Mouse (Mus musculus) heart, embryonic 16.5 days (tissue): ENCODE data around the gene Tbk1. TPM values are rescaled to one million over a fixed set of nuclear protein-coding genes. Genes with fewer than 3 reads are reported as not detected.

Experiments
- ATAC-seq: fragments of 200-750 bp; cut with Nextera tagmentation; replicated peaks from 2 replicates; pipeline ENCODE4 v1.8.0; 2017; ENCODE audit warnings: moderate number of reproducible peaks; ENCODE audit not compliant: insufficient read depth, low FRiP score; ENCODE audit errors: extremely low read depth
- H3K27ac ChIP-seq: fragments of 300-500 bp; sonication (generic); 2 replicates; pipeline ENCODE4 v1.5.1; 2014; ENCODE audit warnings: mild to moderate bottlenecking, low read length, control low read depth, moderate library complexity
- H3K27me3 ChIP-seq: fragments of 300-500 bp; sonication (generic); 2 replicates; pipeline ENCODE4 v1.6.1; 2014; ENCODE audit warnings: low read length, mixed read lengths; ENCODE audit not compliant: control insufficient read depth, insufficient read depth
- H3K36me3 ChIP-seq: fragments of 300-500 bp; sonication (generic); 2 replicates; pipeline ENCODE4 v1.6.1; 2014; ENCODE audit not compliant: control insufficient read depth, insufficient read depth
- H3K4me1 ChIP-seq: fragments of 300-500 bp; sonication (generic); 2 replicates; pipeline ENCODE4 v1.6.1; 2014; ENCODE audit warnings: low read length, mixed read lengths; ENCODE audit not compliant: control insufficient read depth, insufficient read depth
- H3K4me2 ChIP-seq: fragments of 300-500 bp; sonication (generic); 2 replicates; pipeline ENCODE4 v1.6.1; 2014; ENCODE audit warnings: low read depth, mild to moderate bottlenecking, control low read depth, low read length
- H3K4me3 ChIP-seq: fragments of 300-500 bp; sonication (generic); 2 replicates; pipeline ENCODE4 v1.5.1; 2014; ENCODE audit warnings: mild to moderate bottlenecking, control low read depth, low read length
- H3K9ac ChIP-seq: fragments of 300-500 bp; sonication (generic); 2 replicates; pipeline ENCODE4 v1.6.1; 2014; ENCODE audit warnings: low read length, control low read depth
- H3K9me3 ChIP-seq: fragments of 300-500 bp; sonication (generic); replicated peaks from 2 replicates; pipeline ENCODE4 v1.6.1; 2016; ENCODE audit warnings: low read length; ENCODE audit not compliant: control insufficient read depth
- WGBS: fragments of 180-500 bp; shearing (Covaris S2); extraction: QIAGEN DNeasy Blood & Tissue Kit; methylation state at CpG from one replicate; pipeline ENCODE4 v1.1.7; 2014; 5-methylcytosine and 5-hydroxymethylcytosine counted together
- polyA plus RNA-seq: library from polyadenylated mRNA; unstranded; fragments of >200 nt; fragmentation: Nextera tagmentation; extraction: Ambion mirVana; gene quantifications from 2 replicates; pipeline ENCODE4 v1.2.1, GENCODE M21; 2015

The Tbk1 gene
- polyA plus RNA-seq, 1 experiment from 2014 or later, result 27.9 TPM

DNA sequence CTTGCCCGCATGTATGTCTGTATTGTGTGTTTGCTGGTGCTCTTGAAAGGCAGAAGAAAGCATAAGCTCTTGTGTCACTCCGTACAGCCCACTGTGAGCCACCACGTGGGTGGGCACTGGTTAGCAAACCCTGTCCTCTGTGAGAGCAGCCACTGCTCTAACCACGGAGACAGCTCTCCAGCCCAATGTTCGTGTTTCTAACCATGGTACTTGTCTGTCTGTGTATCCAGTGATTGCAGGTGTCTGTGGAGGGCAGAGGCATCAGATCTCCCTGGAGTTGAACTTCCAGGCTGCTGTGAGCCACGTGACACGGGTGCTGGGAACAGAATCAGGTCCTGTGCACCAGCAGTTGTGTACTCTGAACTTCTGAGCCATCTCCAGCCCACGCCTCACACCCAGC lies 4.3 kb downstream of the Tbk1 start:
- no peak overlapping the region for H3K27ac ChIP-seq

DNA sequence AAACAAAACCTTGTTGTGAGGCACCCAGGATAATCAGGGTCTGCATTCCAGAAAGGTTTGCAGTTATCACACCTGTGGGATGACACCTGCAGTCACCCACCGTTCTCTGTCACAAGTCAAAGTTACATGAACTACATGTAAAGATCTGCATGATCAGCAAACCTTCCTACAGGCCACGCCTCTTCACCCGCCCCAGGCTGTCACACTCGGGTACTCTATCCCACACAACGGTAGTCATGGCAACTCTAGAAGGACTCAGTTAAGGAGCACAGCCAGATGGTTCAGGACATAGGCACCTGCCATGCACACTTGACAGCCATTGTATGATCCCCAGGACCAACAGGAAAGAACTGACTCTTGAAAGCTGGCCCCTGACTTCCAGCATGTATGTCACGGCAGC lies 5.2 kb downstream of the Tbk1 start:
- 78% methylated on average over 6 of the region's 6 CpGs for WGBS
- H3K36me3 ChIP-seq, result peaks cover 45% of the 10 kb centered on the region
- no peaks in the 10 kb centered on the region for H3K9me3 ChIP-seq

More for the DNA sequence above, 4.3 kb downstream of the Tbk1 start:
- WGBS, result 90% methylated on average over 8 of the region's 8 CpGs
- Histone ChIP-seq H3K4me3 (no peak overlapping the region), H3K4me2 (no peak overlapping the region), H3K36me3 (peaks cover 45% of the 10 kb centered on the region), H3K9ac (no peak overlapping the region), H3K27me3 (no peaks in the 10 kb centered on the region), H3K9me3 (no peaks in the 10 kb centered on the region), H3K4me1 (peaks cover 4% of the 10 kb centered on the region; the same call in 1 of the 2 replicates)
- ATAC-seq, result no peak

DNA sequence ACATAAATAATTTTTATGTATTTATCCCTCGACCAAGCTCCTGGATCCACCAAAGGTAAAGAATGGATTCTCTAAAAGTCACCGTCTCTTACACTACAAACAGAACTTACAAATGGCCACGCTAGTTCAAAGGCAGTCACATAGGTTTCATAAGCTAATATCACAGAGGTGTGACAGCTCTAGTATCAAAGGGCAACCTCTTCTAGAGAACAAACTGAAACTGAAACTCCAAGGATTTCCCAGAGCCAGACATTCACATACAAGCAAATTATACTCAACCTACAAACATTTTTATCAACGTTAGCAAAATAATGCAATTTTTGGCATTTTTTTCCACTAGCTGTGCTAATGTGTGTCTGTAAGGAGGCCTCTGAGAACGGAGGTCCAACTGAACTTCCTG lies 6.2 kb downstream of the Tbk1 start:
- Histone ChIP-seq H3K27me3 (no peaks in the 10 kb centered on the region), H3K9ac (no peak overlapping the region), H3K4me1 (peaks cover 4% of the 10 kb centered on the region; the same call in 1 of the 2 replicates), H3K36me3 (peaks cover 49% of the 10 kb centered on the region), H3K4me2 (no peak overlapping the region), H3K4me3 (no peak overlapping the region), H3K27ac (no peak overlapping the region), H3K9me3 (no peaks in the 10 kb centered on the region)
- ATAC-seq, result no peak
- 96% methylated on average over 5 of the region's 5 CpGs for WGBS

More for the DNA sequence above, 5.2 kb downstream of the Tbk1 start:
- Histone ChIP-seq H3K4me2 (no peak overlapping the region), H3K4me3 (no peak overlapping the region), H3K4me1 (peaks cover 4% of the 10 kb centered on the region; the same call in 1 of the 2 replicates), H3K27me3 (no peaks in the 10 kb centered on the region), H3K27ac (no peak overlapping the region), H3K9ac (no peak overlapping the region)
- ATAC-seq, result no peak

DNA sequence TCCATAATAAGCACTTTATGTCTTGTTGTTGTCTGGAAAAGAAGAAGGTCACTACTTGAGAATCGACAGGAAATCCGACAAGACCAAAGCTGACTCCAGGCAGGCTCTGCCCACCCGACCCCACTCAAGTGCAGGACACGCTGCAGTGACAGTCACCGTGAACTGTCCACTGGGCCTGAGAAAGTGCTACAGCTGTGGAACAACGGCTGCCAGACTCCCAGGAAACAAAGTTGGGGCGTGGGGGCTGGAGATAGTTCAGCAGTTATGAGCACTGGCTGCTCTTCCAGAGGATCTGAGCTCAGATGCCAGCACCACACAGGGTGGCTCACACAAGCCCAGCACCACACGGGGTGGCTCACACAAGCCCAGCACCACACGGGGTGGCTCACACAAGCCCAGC lies 10.2 kb downstream of the Tbk1 start:
- WGBS, result 78% methylated on average over 9 of the region's 9 CpGs
- Histone ChIP-seq H3K4me2 (no peak overlapping the region), H3K9ac (no peak overlapping the region), H3K9me3 (no peaks in the 10 kb centered on the region), H3K27ac (no peak overlapping the region), H3K36me3 (peaks cover 44% of the 10 kb centered on the region), H3K27me3 (no peaks in the 10 kb centered on the region), H3K4me1 (no peaks in the 10 kb centered on the region), H3K4me3 (no peak overlapping the region)
- ATAC-seq, result no peak

DNA sequence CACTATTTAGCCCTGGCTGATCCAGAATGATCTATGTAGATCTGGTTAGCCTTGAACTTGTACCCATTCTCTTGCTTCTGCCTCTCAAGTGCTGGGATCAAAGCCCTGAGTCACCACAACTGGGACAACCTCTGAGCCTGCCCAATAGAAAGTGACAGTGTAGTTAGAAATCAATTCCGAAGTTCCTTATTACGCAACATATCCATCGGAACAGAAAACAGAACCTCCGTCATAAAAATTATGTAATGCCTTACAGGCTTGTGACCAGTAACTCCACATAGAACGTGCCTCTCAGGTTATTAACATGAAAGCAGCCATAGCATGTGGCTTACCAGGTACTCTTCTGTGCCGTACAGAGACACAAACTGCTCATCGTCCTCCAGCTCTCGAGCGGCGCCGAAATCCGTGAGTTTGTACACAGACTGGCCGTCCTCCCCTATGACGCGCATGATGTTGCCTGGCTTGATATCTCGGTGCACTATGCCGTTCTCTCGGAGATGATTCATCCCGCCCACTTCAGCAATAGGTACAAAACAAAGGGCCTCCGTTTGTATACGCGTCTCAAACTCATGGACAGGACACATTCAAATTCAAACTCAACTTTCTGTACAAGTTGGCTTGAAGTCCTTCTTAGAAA lies 15.0 kb downstream of the Tbk1 start:
- no peak for ATAC-seq
- H3K27me3 ChIP-seq, result no peaks in the 10 kb centered on the region
- peaks cover 6% of the 10 kb centered on the region for H3K4me1 ChIP-seq
- H3K9me3 ChIP-seq, result no peaks in the 10 kb centered on the region
- H3K36me3 ChIP-seq, result peaks cover 41% of the 10 kb centered on the region
- no peak overlapping the region for H3K4me2 ChIP-seq
- H3K27ac ChIP-seq, result no peak overlapping the region
- H3K4me3 ChIP-seq, result no peak overlapping the region
- H3K9ac ChIP-seq, result no peak overlapping the region
- 95% methylated on average over 22 of the region's 22 CpGs for WGBS

DNA sequence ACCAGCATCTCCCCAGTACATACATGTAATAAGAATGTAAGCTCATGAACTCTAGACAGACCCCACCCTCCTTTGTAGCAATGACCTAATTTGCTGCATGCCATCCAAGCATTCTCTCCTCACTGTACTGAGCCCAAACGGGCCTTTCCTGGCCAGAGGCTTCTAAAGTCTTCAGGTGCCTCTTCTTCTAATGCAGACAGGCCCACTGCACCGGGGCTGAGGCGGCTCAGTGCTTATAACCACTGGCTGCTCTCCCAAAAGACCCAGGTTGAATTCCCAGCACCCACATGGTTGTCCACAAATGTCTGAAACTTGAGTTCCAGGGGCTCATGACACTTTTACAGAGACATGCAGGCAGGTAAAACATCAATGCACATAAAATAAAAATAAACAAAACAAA lies 15.6 kb downstream of the Tbk1 start:
- no peaks in the 10 kb centered on the region for H3K9me3 ChIP-seq
- no peak overlapping the region for H3K27ac ChIP-seq
- H3K4me2 ChIP-seq, result no peak overlapping the region
- H3K9ac ChIP-seq, result no peak overlapping the region
- ATAC-seq, result no peak
- H3K36me3 ChIP-seq, result peaks cover 41% of the 10 kb centered on the region
- 89% methylated on average over 3 of the region's 3 CpGs for WGBS
- H3K27me3 ChIP-seq, result no peaks in the 10 kb centered on the region
- peaks cover 6% of the 10 kb centered on the region for H3K4me1 ChIP-seq
- no peak overlapping the region for H3K4me3 ChIP-seq

DNA sequence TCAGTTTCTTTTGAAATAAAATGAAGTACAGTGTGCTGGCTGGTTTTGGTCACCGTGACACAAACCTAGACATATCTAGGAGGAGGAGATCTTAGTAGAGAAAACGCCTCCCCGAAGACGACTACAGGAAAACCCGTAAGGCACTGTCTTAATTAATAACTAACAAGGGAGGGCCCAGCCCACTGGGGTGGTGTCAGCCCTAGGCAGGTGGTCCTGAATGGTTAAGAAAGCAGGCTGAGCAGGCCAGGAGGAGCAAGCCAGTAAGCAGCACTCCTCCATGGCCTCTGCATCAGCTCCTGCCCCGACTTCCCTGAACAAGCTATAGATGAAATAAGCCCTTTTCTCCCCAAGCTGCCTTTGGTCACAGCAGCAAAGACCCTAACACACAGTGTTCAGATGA lies 16.8 kb downstream of the Tbk1 start:
- Histone ChIP-seq H3K9ac (no peak overlapping the region), H3K36me3 (peaks cover 42% of the 10 kb centered on the region)

DNA sequence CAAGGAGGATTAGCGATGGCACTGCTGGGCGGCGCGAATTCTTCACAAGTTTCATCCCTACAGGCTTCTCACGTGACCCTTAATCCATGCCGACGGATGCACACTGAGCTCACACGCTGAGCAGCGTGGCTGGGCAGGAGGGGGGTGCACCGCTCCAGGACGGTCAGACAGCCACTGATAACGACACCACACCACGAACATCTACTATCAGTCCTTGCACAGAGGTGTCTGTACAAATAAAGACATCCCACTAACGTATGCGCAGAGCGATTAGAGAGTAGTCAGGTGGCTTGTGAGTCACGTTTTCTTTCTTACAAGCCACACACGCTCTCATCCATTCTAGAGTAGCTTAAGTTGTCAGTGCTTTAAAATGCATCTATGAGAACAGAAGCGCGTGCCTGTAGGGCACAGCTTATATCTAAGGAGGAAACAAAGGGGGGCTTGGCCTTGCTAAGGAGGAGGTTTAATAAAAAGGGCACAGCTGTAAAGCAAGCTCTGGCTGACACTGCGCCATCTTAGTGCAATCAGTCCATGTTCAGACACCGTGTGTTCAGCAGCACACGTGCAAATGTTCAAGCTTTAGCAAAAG lies 17.5 kb downstream of the Tbk1 start:
- H3K9ac ChIP-seq, result no peak overlapping the region; the same call in 1 of the 2 replicates
- no peaks in the 10 kb centered on the region for H3K9me3 ChIP-seq
- ATAC-seq, result peak; percentile 70
- H3K4me3 ChIP-seq, result peak overlapping the region; percentile 5; the same call in 1 of the 2 replicates
- H3K4me1 ChIP-seq, result peaks cover 6% of the 10 kb centered on the region
- peak overlapping the region; percentile 51 for H3K4me2 ChIP-seq
- WGBS, result 25% methylated on average over 23 of the region's 23 CpGs
- H3K27me3 ChIP-seq, result no peaks in the 10 kb centered on the region
- no peak overlapping the region for H3K27ac ChIP-seq
- H3K36me3 ChIP-seq, result peaks cover 44% of the 10 kb centered on the region

More for the DNA sequence above, 16.8 kb downstream of the Tbk1 start:
- WGBS, result 85% methylated on average over 6 of the region's 6 CpGs
- no peaks in the 10 kb centered on the region for H3K27me3 ChIP-seq
- no peak for ATAC-seq
- H3K4me3 ChIP-seq, result no peak overlapping the region
- H3K4me2 ChIP-seq, result no peak overlapping the region
- no peaks in the 10 kb centered on the region for H3K9me3 ChIP-seq
- H3K27ac ChIP-seq, result no peak overlapping the region
- H3K4me1 ChIP-seq, result peaks cover 6% of the 10 kb centered on the region

DNA sequence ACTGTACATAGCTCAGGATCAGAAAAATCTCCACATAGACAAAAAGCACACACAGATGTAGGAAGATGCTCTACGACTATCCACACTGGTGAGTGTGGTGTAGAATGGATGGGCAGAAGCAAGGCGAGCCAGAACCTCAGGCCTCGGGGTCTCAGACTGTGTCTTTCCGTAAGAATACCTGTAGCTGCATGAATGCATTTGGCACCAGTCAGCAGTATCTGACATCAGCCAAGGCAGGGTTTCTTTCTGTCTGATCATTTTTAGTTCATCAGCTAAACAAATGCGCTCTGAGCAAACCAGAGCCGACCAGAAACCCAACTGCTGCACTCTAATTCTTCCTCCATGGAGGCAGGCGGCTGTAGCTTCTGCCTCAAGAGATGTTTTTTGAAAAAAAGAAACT lies 18.1 kb downstream of the Tbk1 start:
- Histone ChIP-seq H3K9ac (no peak overlapping the region), H3K4me3 (no peak overlapping the region), H3K4me2 (peak overlapping the region; percentile 51; the same call in 1 of the 2 replicates), H3K27ac (no peak overlapping the region), H3K9me3 (no peaks in the 10 kb centered on the region), H3K27me3 (no peaks in the 10 kb centered on the region), H3K36me3 (peaks cover 49% of the 10 kb centered on the region), H3K4me1 (peaks cover 6% of the 10 kb centered on the region)
- ATAC-seq, result no peak
- WGBS, result 85% methylated on average over 7 of the region's 7 CpGs
